Mouse (Mus musculus) CH12.LX (cell line): ENCODE results near the gene Klhl26.

ENCODE experiments used
- CTCF ChIP-seq, 2 experiments: IDR thresholded peaks in 1 of 2; conservative IDR thresholded peaks in 1 of 2; 2 replicates each; pipeline ENCODE4 v1.5.1; 2011 to 2012; ENCODE audit warnings: low read depth in 2 of 2, low read length in 2 of 2, improper control_type of control experiment in 1 of 2, inconsistent platforms in 1 of 2, mild to moderate bottlenecking in 1 of 2, moderate library complexity in 1 of 2
- EP300 ChIP-seq: IDR thresholded peaks from 2 replicates; pipeline ENCODE4 v1.6.1; 2011; ENCODE audit warnings: low read length, improper control_type of control experiment
- GABPA ChIP-seq: IDR thresholded peaks from 2 replicates; pipeline ENCODE4 v1.6.1; 2012; ENCODE audit warnings: low read depth, low read length, improper control_type of control experiment, inconsistent platforms; ENCODE audit not compliant: insufficient replicate concordance
- MAFK ChIP-seq: IDR thresholded peaks from 2 replicates; pipeline ENCODE4 v1.6.1; 2011; ENCODE audit warnings: low read length, improper control_type of control experiment; ENCODE audit not compliant: insufficient replicate concordance
- MAX ChIP-seq: IDR thresholded peaks from 2 replicates; pipeline ENCODE4 v1.6.1; 2011; ENCODE audit warnings: low read length, improper control_type of control experiment
- MXI1 ChIP-seq: IDR thresholded peaks from 2 replicates; pipeline ENCODE4 v1.6.1; 2011; ENCODE audit warnings: mild to moderate bottlenecking, low read depth, low read length, improper control_type of control experiment
- POLR2A ChIP-seq: IDR thresholded peaks from 2 replicates; pipeline ENCODE4 v1.6.1; 2011; ENCODE audit warnings: low read depth, mild to moderate bottlenecking, improper control_type of control experiment, low read length
- SIN3A ChIP-seq: IDR thresholded peaks from 2 replicates; pipeline ENCODE4 v1.6.1; 2012; ENCODE audit warnings: low read length, improper control_type of control experiment, inconsistent platforms
- USF1 ChIP-seq: IDR thresholded peaks from 2 replicates; pipeline ENCODE4 v1.6.1; 2014; ENCODE audit warnings: low read depth, mild to moderate bottlenecking, inconsistent platforms, low read length, improper control_type of control experiment
- ZKSCAN1 ChIP-seq: IDR thresholded peaks from 2 replicates; pipeline ENCODE4 v1.6.1; 2012; ENCODE audit warnings: low read depth, inconsistent platforms, low read length, improper control_type of control experiment, borderline replicate concordance
- ZNF384 ChIP-seq: IDR thresholded peaks from 2 replicates; pipeline ENCODE4 v1.6.1; 2012; ENCODE audit warnings: low read depth, low read length, improper control_type of control experiment, inconsistent platforms

GRCm38 (mm10) chr8:70456996-70457395 lies 19.8 kb downstream of the Klhl26 start:
- TF ChIP-seq MAX (no peak), POLR2A (no peak), GABPA (no peak), CTCF (conservative IDR thresholded peaks at IDR 0.05 in 1 of 2, IDR thresholded peaks at IDR 0.05 in 1 of 2; ENCODE audit: low read depth in 2 of 2, low read length in 2 of 2) (no peak), SIN3A (no peak), MAFK (no peak), USF1 (no peak), MXI1 (no peak), ZNF384 (no peak), ZKSCAN1 (no peak), EP300 (no peak)
